ENCODE assay signal across 8 mouse cellular contexts in genomic region chr9:37254531-37255110, GRCm38 (mm10). TPM values are rescaled to one million over a fixed set of nuclear protein-coding genes. Genes with fewer than 3 reads are reported as not detected.
DNase-seq lines count a peak whose midpoint lies in the region; ATAC-seq lines count a peak whose summit lies in the region.

No protein-coding gene starts in this region.

- peak overlapping the region; percentile 74 for H3K4me2 ChIP-seq in heart, embryonic 11.5 days
- H3K4me2 ChIP-seq in hindbrain, embryonic 14.5 days (replicated peaks), result peak overlapping the region; percentile 84
- H3K4me2 ChIP-seq in midbrain, embryonic 13.5 days (replicated peaks), result peak overlapping the region; percentile 84

- H3K36me3 ChIP-seq in heart, embryonic 11.5 days (ENCODE audit: control insufficient read depth, insufficient read depth, low read length), result no peaks in the 10 kb centered on the region
- H3K36me3 ChIP-seq in hindbrain, embryonic 14.5 days (replicated peaks; ENCODE audit: control insufficient read depth, insufficient read depth), result no peaks in the 10 kb centered on the region
- H3K36me3 ChIP-seq in midbrain, embryonic 13.5 days, result no peaks in the 10 kb centered on the region

- no peak for DNase-seq in heart, adult 11 months
- peak; percentile 33 for DNase-seq in adrenal gland, postnatal 25 days
- DNase-seq in hindbrain, embryonic 14.5 days (ENCODE audit: low spot score), result no peak
- no peak for DNase-seq in testis, postnatal 10 days (ENCODE audit: low spot score)
- no peak for DNase-seq in left cerebral cortex, adult 18-20 months (ENCODE audit: low spot score in 2 of 2)

- no peaks in the 10 kb centered on the region for H3K27me3 ChIP-seq in heart, embryonic 11.5 days (ENCODE audit: control insufficient read depth, insufficient read depth, low read length)
- peaks cover 14% of the 10 kb centered on the region for H3K27me3 ChIP-seq in hindbrain, embryonic 14.5 days (ENCODE audit: control insufficient read depth, insufficient read depth, low read length)
- peaks cover 20% of the 10 kb centered on the region for H3K27me3 ChIP-seq in midbrain, embryonic 13.5 days

- 17% methylated on average over 6 of the region's 6 CpGs for WGBS in heart, embryonic 11.5 days (ENCODE audit: insufficient replicate concordance)
- WGBS in hindbrain, embryonic 14.5 days, result 25% methylated on average over 6 of the region's 6 CpGs
- 20% methylated on average over 6 of the region's 6 CpGs for WGBS in midbrain, embryonic 13.5 days

- no peaks in the 10 kb centered on the region for H3K9me3 ChIP-seq in heart, embryonic 11.5 days (replicated peaks; ENCODE audit: control insufficient read depth, low read length)
- H3K9me3 ChIP-seq in hindbrain, embryonic 14.5 days (ENCODE audit: control insufficient read depth, low read length), result no peaks in the 10 kb centered on the region
- no peaks in the 10 kb centered on the region for H3K9me3 ChIP-seq in midbrain, embryonic 13.5 days

- H3K9ac ChIP-seq in heart, embryonic 11.5 days (ENCODE audit: low read depth, low read length), result no peak overlapping the region
- peak overlapping the region; percentile 58 for H3K9ac ChIP-seq in hindbrain, embryonic 14.5 days
- H3K9ac ChIP-seq in midbrain, embryonic 13.5 days (replicated peaks), result no peak overlapping the region

- no peak overlapping the region for H3K27ac ChIP-seq in heart, embryonic 11.5 days (ENCODE audit: low read depth, low read length)
- H3K27ac ChIP-seq in hindbrain, embryonic 14.5 days, result no peak overlapping the region
- H3K27ac ChIP-seq in midbrain, embryonic 13.5 days, result no peak overlapping the region

- ATAC-seq in heart, embryonic 11.5 days (replicated peaks; ENCODE audit: insufficient number of reproducible peaks, low FRiP score, low TSS enrichment), result no peak
- ATAC-seq in hindbrain, embryonic 14.5 days (ENCODE audit: low FRiP score), result 0 out of 2 replicates have a peak, but pooled peaks have one; percentile 3
- ATAC-seq in midbrain, embryonic 13.5 days, result peak; percentile 41; the same call in 1 of the 2 replicates
- ATAC-seq in erythroblast, adult 5-6 weeks (replicated peaks; ENCODE audit: low FRiP score, poor library complexity, severe bottlenecking), result no peak

- H3K4me3 ChIP-seq in heart, embryonic 11.5 days (ENCODE audit: low read depth, low read length), result peak overlapping the region; percentile 49
- peak overlapping the region; percentile 41 for H3K4me3 ChIP-seq in hindbrain, embryonic 14.5 days (replicated peaks; ENCODE audit: low read length)
- H3K4me3 ChIP-seq in midbrain, embryonic 13.5 days (replicated peaks), result peak overlapping the region; percentile 41

- no peaks in the 10 kb centered on the region for H3K4me1 ChIP-seq in heart, embryonic 11.5 days (ENCODE audit: control insufficient read depth, insufficient read depth, low read length)
- peaks cover 11% of the 10 kb centered on the region; the same call in 1 of the 2 replicates for H3K4me1 ChIP-seq in hindbrain, embryonic 14.5 days (replicated peaks; ENCODE audit: control insufficient read depth, insufficient read depth, low read length)
- H3K4me1 ChIP-seq in midbrain, embryonic 13.5 days (replicated peaks), result peaks cover 13% of the 10 kb centered on the region

RNA-seq across cellular contexts. Expression of gene Slc37a2, which starts 0.9 kb away (rescaled TPM):
- polyA plus RNA-seq in heart, embryonic 11.5 days (2014; fragmentation: Nextera tagmentation; extraction: Ambion mirVana), result 0.94 and 1.6 TPM in 2 replicates
- 49.1 and 58.6 TPM in 2 replicates for total RNA-seq in adrenal gland, postnatal 25 days (2021)
- polyA plus RNA-seq in hindbrain, embryonic 14.5 days (2014; fragmentation: Nextera tagmentation; extraction: Ambion mirVana), result 1.6 and 2.0 TPM in 2 replicates
- polyA plus RNA-seq in midbrain, embryonic 13.5 days (2015; fragmentation: Nextera tagmentation; extraction: Ambion mirVana), result 0.72 and 0.96 TPM in 2 replicates
- total RNA-seq in erythroblast, adult 5-6 weeks (2015; ENCODE audit: low replicate concordance), result 2.1 and 2.5 TPM in 2 replicates
- total RNA-seq in erythroblast, adult 5-6 weeks (2017; ENCODE audit: low replicate concordance), result 1.7 and 1.8 TPM in 2 replicates
- 1 to 10 TPM; 1.3 TPM for total RNA-seq in left cerebral cortex, adult 18-20 months (2021)

RNA-seq across cellular contexts. Expression of gene Tmem218, which starts 46.6 kb away (rescaled TPM):
- polyA plus RNA-seq in heart, embryonic 11.5 days (2014; fragmentation: Nextera tagmentation; extraction: Ambion mirVana), result 8.2 and 8.7 TPM in 2 replicates
- 4.5 and 4.7 TPM in 2 replicates for total RNA-seq in adrenal gland, postnatal 25 days (2021)
- 9.8 and 10.6 TPM in 2 replicates for polyA plus RNA-seq in hindbrain, embryonic 14.5 days (2014; fragmentation: Nextera tagmentation; extraction: Ambion mirVana)
- polyA plus RNA-seq in midbrain, embryonic 13.5 days (2015; fragmentation: Nextera tagmentation; extraction: Ambion mirVana), result 11.4 and 12.7 TPM in 2 replicates
- total RNA-seq in erythroblast, adult 5-6 weeks (2015; ENCODE audit: low replicate concordance), result 2.5 TPM in 1 of 2 replicates, not detected in the other
- total RNA-seq in erythroblast, adult 5-6 weeks (2017; ENCODE audit: low replicate concordance), result 0.42 and 0.68 TPM in 2 replicates
- total RNA-seq in left cerebral cortex, adult 18-20 months (2021), result 10 to 100 TPM; 10.2 to 12.2 TPM

Comparison
In these comparisons a context has a peak if more than half of its experiments do, and no peak if none do; other contexts are left out.
1. ATAC-seq: peak in hindbrain, embryonic 14.5 days (single experiment) and midbrain, embryonic 13.5 days (single experiment); none in heart, embryonic 11.5 days (single experiment) and erythroblast, adult 5-6 weeks (single experiment).
2. RNA of gene Slc37a2, which starts 0.9 kb away (total RNA-seq): 49.1 to 58.6 TPM in adrenal gland, postnatal 25 days; 1.7 to 2.5 TPM in erythroblast, adult 5-6 weeks and 1.3 TPM in left cerebral cortex, adult 18-20 months; every median in the first group is over 10 times any median in the second.
3. Peak in every context shown above with its lines, with median percentiles within 50 percentile points of each other: H3K4me2 ChIP-seq and H3K4me3 ChIP-seq.